ENCODE assay signal across 8 mouse cellular contexts in genomic region chr17:34894801-34895530, GRCm38 (mm10). TPM values are rescaled to one million over a fixed set of nuclear protein-coding genes. Genes with fewer than 3 reads are reported as not detected.
DNase-seq lines count a peak whose midpoint lies in the region; ATAC-seq and TF ChIP-seq lines count a peak whose summit lies in the region.

No protein-coding gene starts in this region.

- H3K4me3 ChIP-seq in limb, embryonic 11.5 days (ENCODE audit: low read depth, low read length) = peak overlapping the region; percentile 83
- H3K4me3 ChIP-seq in midbrain, embryonic 13.5 days (replicated peaks) = peak overlapping the region; percentile 86
- peak overlapping the region; percentile 65 for H3K4me3 ChIP-seq in thymus, adult 2 months (ENCODE audit: control insufficient read depth, insufficient read depth, low read length)

- peak overlapping the region; percentile 90 for H3K27ac ChIP-seq in limb, embryonic 11.5 days (replicated peaks; ENCODE audit: low read depth, low read length)
- H3K27ac ChIP-seq in midbrain, embryonic 13.5 days = peak overlapping the region; percentile 95
- no peak overlapping the region for H3K27ac ChIP-seq in thymus, adult 2 months (ENCODE audit: control insufficient read depth, insufficient read depth, low read length)

- no peaks in the 10 kb centered on the region for H3K27me3 ChIP-seq in limb, embryonic 11.5 days (ENCODE audit: control insufficient read depth, insufficient read depth, low read length)
- no peaks in the 10 kb centered on the region for H3K27me3 ChIP-seq in midbrain, embryonic 13.5 days
- H3K27me3 ChIP-seq in thymus, adult 2 months (ENCODE audit: control insufficient read depth, insufficient read depth, low read length) = no peaks in the 10 kb centered on the region

- peak; percentile 34 to 38 for DNase-seq in frontal cortex, postnatal 36 days (ENCODE audit: low spot score in 2 of 2)
- DNase-seq in cerebellum, adult 8-10 months = peak; percentile 69
- DNase-seq in gastrocnemius, postnatal 10 days = peak; percentile 70
- peak; percentile 56 for DNase-seq in induced T-regulatory cell, adult 2 months (ENCODE audit: low read depth)
- peak; percentile 64 for DNase-seq in limb, embryonic 11.5 days (ENCODE audit: low spot score)
- DNase-seq in thymus, adult 2 months = peak; percentile 45

- TF ChIP-seq CTCF in thymus, adult 2 months (IDR thresholded peaks at IDR 0.05; ENCODE audit: borderline replicate concordance, control insufficient read depth, extremely low read depth, insufficient read depth, low read length, poor library complexity) = no peak

- peak overlapping the region; percentile 93 for H3K9ac ChIP-seq in limb, embryonic 11.5 days (ENCODE audit: low read length)
- peak overlapping the region; percentile 97 for H3K9ac ChIP-seq in midbrain, embryonic 13.5 days (replicated peaks)

- H3K4me1 ChIP-seq in limb, embryonic 11.5 days (ENCODE audit: control insufficient read depth, insufficient read depth, low read length) = peaks cover 15% of the 10 kb centered on the region; the same call in 1 of the 2 replicates
- peaks cover 43% of the 10 kb centered on the region for H3K4me1 ChIP-seq in midbrain, embryonic 13.5 days (replicated peaks)
- peaks cover 22% of the 10 kb centered on the region for H3K4me1 ChIP-seq in thymus, adult 2 months (replicated peaks; ENCODE audit: control insufficient read depth, insufficient read depth, low read length)

- no peaks in the 10 kb centered on the region for H3K9me3 ChIP-seq in limb, embryonic 11.5 days (ENCODE audit: control insufficient read depth, low read length)
- no peaks in the 10 kb centered on the region for H3K9me3 ChIP-seq in midbrain, embryonic 13.5 days

- no peak for ATAC-seq in frontal cortex, adult (ENCODE audit: low TSS enrichment)
- ATAC-seq in limb, embryonic 11.5 days (ENCODE audit: insufficient number of reproducible peaks, low FRiP score, low TSS enrichment, low read depth) = 0 out of 2 replicates have a peak, but pooled peaks have one; percentile 8
- ATAC-seq in midbrain, embryonic 13.5 days = peak; percentile 49

- WGBS in limb, embryonic 11.5 days = 12% methylated on average over 38 of the region's 51 CpGs
- WGBS in midbrain, embryonic 13.5 days = 5% methylated on average over 49 of the region's 51 CpGs
- 15% methylated on average over 51 of the region's 51 CpGs for WGBS in thymus, adult 2 months

- no peak for TF ChIP-seq POLR2A in thymus, adult 2 months (IDR thresholded peaks at IDR 0.05; ENCODE audit: control insufficient read depth, extremely low read depth, insufficient read depth, low read length, poor library complexity)

- H3K4me2 ChIP-seq in limb, embryonic 11.5 days (ENCODE audit: low read depth, severe bottlenecking) = peak overlapping the region; percentile 89
- peak overlapping the region; percentile 99 for H3K4me2 ChIP-seq in midbrain, embryonic 13.5 days (replicated peaks)

- peaks cover 8% of the 10 kb centered on the region for H3K36me3 ChIP-seq in limb, embryonic 11.5 days (ENCODE audit: control insufficient read depth, insufficient read depth, low read length)
- peaks cover 11% of the 10 kb centered on the region for H3K36me3 ChIP-seq in midbrain, embryonic 13.5 days
- no peaks in the 10 kb centered on the region for H3K36me3 ChIP-seq in thymus, adult 2 months (ENCODE audit: control insufficient read depth, insufficient read depth, low read length)

RNA-seq across cellular contexts. Expression of gene C2, which starts 3.1 kb away (rescaled TPM):
- total RNA-seq in gastrocnemius, postnatal 10 days (2021) = 1 to 10 TPM; 4.3 to 5.6 TPM
- 0.44 and 0.58 TPM in 2 replicates for polyA plus RNA-seq in limb, embryonic 11.5 days (2014; fragmentation: Nextera tagmentation; extraction: Ambion mirVana)
- polyA plus RNA-seq in midbrain, embryonic 13.5 days (2015; fragmentation: Nextera tagmentation; extraction: Ambion mirVana) = 1.2 and 2.1 TPM in 2 replicates
- polyA plus RNA-seq in thymus, adult 2 months (2012; rRNA removed) = 12.9 and 18.4 TPM in 2 replicates

RNA-seq across cellular contexts. Expression of gene Ehmt2, which starts 3.3 kb away (rescaled TPM):
- total RNA-seq in gastrocnemius, postnatal 10 days (2021) = 10 to 100 TPM; 40.9 to 53.7 TPM
- polyA plus RNA-seq in limb, embryonic 11.5 days (2014; fragmentation: Nextera tagmentation; extraction: Ambion mirVana) = 77.8 and 78.9 TPM in 2 replicates
- polyA plus RNA-seq in midbrain, embryonic 13.5 days (2015; fragmentation: Nextera tagmentation; extraction: Ambion mirVana) = 105 and 114 TPM in 2 replicates
- 372 and 380 TPM in 2 replicates for polyA plus RNA-seq in thymus, adult 2 months (2012; rRNA removed)

RNA-seq across cellular contexts. Expression of gene Gm20547, which starts 13.1 kb away (rescaled TPM):
- not detected for total RNA-seq in gastrocnemius, postnatal 10 days (2021)
- not detected in 2 replicates for polyA plus RNA-seq in limb, embryonic 11.5 days (2014; fragmentation: Nextera tagmentation; extraction: Ambion mirVana)
- 0.08 TPM in 1 of 2 replicates, not detected in the other for polyA plus RNA-seq in midbrain, embryonic 13.5 days (2015; fragmentation: Nextera tagmentation; extraction: Ambion mirVana)
- polyA plus RNA-seq in thymus, adult 2 months (2012; rRNA removed) = 0.03 TPM in 1 of 2 replicates, not detected in the other

RNA-seq across cellular contexts. Expression of gene Zbtb12, which starts 15.7 kb away (rescaled TPM):
- 1 to 10 TPM; 4.6 to 7.3 TPM for total RNA-seq in gastrocnemius, postnatal 10 days (2021)
- polyA plus RNA-seq in limb, embryonic 11.5 days (2014; fragmentation: Nextera tagmentation; extraction: Ambion mirVana) = 1.9 and 2.3 TPM in 2 replicates
- polyA plus RNA-seq in midbrain, embryonic 13.5 days (2015; fragmentation: Nextera tagmentation; extraction: Ambion mirVana) = 13.2 and 16.3 TPM in 2 replicates
- 15.0 and 16.3 TPM in 2 replicates for polyA plus RNA-seq in thymus, adult 2 months (2012; rRNA removed)

RNA-seq across cellular contexts. Expression of gene Slc44a4, which starts 19.3 kb away (rescaled TPM):
- total RNA-seq in gastrocnemius, postnatal 10 days (2021) = not detected
- polyA plus RNA-seq in limb, embryonic 11.5 days (2014; fragmentation: Nextera tagmentation; extraction: Ambion mirVana) = 0.21 TPM in 1 of 2 replicates, not detected in the other
- 0.09 TPM in 1 of 2 replicates, not detected in the other for polyA plus RNA-seq in midbrain, embryonic 13.5 days (2015; fragmentation: Nextera tagmentation; extraction: Ambion mirVana)
- polyA plus RNA-seq in thymus, adult 2 months (2012; rRNA removed) = 0.33 and 0.59 TPM in 2 replicates
